Comparison of ENCODE assay signal across 1 mouse cellular context in genomic region chr5:106696396-106697337, GRCm38 (mm10).
TF ChIP-seq lines count a peak whose summit lies in the region.

Gene Zfp644, minus strand, starts transcription at chr5:106697287.

TF ChIP-seq in CH12.LX, 34 proteins besides CTCF, POLR2A, EP300 and RAD21 (continued from another document):
- TF ChIP-seq ZNF384 (IDR thresholded peaks at IDR 0.05; ENCODE audit: low read depth, low read length) (no peak), GABPA (IDR thresholded peaks at IDR 0.05; ENCODE audit: insufficient replicate concordance, low read depth, low read length) (no peak), USF1 (IDR thresholded peaks at IDR 0.05; ENCODE audit: low read depth, low read length) (no peak), TCF12 (IDR thresholded peaks at IDR 0.05; ENCODE audit: low read depth, low read length) (peak; percentile 58), MYC (IDR thresholded peaks at IDR 0.05; ENCODE audit: low read depth, low read length) (peak; percentile 58), NELFE (IDR thresholded peaks at IDR 0.05; ENCODE audit: low read depth, low read length) (peak; percentile 74), JUND (conservative IDR thresholded peaks at IDR 0.05; ENCODE audit: low read depth, low read length) (0 out of 2 replicates have a peak, but pooled peaks have one; percentile 18), USF2 (conservative IDR thresholded peaks at IDR 0.05; ENCODE audit: low read depth, low read length) (no peak), E2F4 (IDR thresholded peaks at IDR 0.05; ENCODE audit: insufficient replicate concordance, low read depth, low read length) (peak; percentile 72; the same call in 1 of the 2 replicates), ZMIZ1 (IDR thresholded peaks at IDR 0.05; ENCODE audit: low read depth, low read length) (peak; percentile 46; the same call in 1 of the 2 replicates), IRF4 (IDR thresholded peaks at IDR 0.05; ENCODE audit: low read depth, low read length) (0 out of 2 replicates have a peak, but pooled peaks have one; percentile 9), HCFC1 (IDR thresholded peaks at IDR 0.05; ENCODE audit: low read depth, low read length) (peak; percentile 16; the same call in 1 of the 2 replicates), PAX5 (IDR thresholded peaks at IDR 0.05; ENCODE audit: low read length) (no peak), ZC3H11A (IDR thresholded peaks at IDR 0.05; ENCODE audit: low read depth, low read length) (no peak), ETS1 (conservative IDR thresholded peaks at IDR 0.05; ENCODE audit: low read depth, low read length) (peak; percentile 37; the same call in 1 of the 2 replicates), ELF1 (IDR thresholded peaks at IDR 0.05; ENCODE audit: low read depth, low read length) (no peak), MAZ (IDR thresholded peaks at IDR 0.05; ENCODE audit: low read depth, low read length) (0 out of 2 replicates have a peak, but pooled peaks have one; percentile 29), MEF2A (IDR thresholded peaks at IDR 0.05; ENCODE audit: borderline replicate concordance, low read depth, low read length) (no peak), MXI1 (IDR thresholded peaks at IDR 0.05; ENCODE audit: low read depth, low read length) (peak; percentile 33; the same call in 1 of the 2 replicates)
TF ChIP-seq in CH12.LX: peak in this region for 22.
